ENCODE assay signal across 8 mouse cellular contexts in the genomic region with DNA sequence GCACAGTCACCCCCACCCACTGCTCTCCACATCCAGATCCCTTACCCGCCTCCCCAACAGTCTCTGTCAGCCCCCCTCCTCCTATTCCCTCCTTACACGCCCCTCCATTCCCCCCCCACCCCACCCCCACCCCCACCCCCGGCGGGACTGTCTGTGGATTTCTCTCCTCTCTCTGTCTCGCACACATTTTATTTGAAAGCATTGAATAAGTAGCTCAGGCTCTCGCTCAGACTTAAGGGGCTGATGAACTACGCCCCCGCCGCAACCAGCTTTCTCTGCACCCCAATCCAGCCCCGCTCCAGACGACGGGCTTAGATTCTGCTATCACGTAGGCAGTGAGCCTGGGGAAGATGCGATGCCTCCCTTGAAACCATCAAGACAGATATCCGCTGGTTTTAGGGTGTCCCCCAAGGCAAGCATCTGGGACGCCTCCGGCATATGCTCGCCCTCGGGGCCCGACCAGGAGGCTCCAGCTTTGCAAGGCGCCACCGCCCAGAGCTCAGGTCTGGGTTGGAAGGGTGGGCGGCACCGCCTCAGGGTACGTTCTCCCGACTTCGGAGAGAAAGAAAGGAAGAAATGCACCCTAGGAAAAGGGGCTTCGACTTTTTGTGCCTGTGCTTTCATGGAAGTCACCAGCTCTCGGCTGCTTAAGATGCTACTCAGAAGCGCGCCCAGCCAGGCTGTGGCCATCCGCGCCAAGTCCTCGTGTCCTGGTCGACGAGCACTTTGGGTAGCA. TPM values are rescaled to one million over a fixed set of nuclear protein-coding genes. Genes with fewer than 3 reads are reported as not detected.
DNase-seq lines count a peak whose midpoint lies in the region; ATAC-seq and TF ChIP-seq lines count a peak whose summit lies in the region.

No protein-coding gene starts in this region.

- under 1% methylated on average over 35 of the region's 36 CpGs for WGBS in kidney, postnatal 0 days
- WGBS in liver, adult 2 months: 3% methylated on average over 36 of the region's 36 CpGs

- H3K4me2 ChIP-seq in kidney, postnatal 0 days (ENCODE audit: low read length): peak overlapping the region; percentile 91

- H3K79me2 ChIP-seq in liver, adult 2 months (ENCODE audit: control insufficient read depth, insufficient read depth, low read length): no peaks in the 10 kb centered on the region

- peak overlapping the region; percentile 47; the same call in 1 of the 2 replicates for H3K27ac ChIP-seq in kidney, postnatal 0 days
- H3K27ac ChIP-seq in liver, adult 2 months (replicated peaks; ENCODE audit: insufficient read depth, low read depth, low read length): no peak overlapping the region

- no peaks in the 10 kb centered on the region for H3K4me1 ChIP-seq in kidney, postnatal 0 days (replicated peaks; ENCODE audit: insufficient read depth, low read length)
- no peaks in the 10 kb centered on the region for H3K4me1 ChIP-seq in liver, adult 2 months (ENCODE audit: control insufficient read depth, insufficient read depth, low read length)

- H3K4me3 ChIP-seq in kidney, postnatal 0 days (replicated peaks; ENCODE audit: low read depth, low read length): peak overlapping the region; percentile 70
- peak overlapping the region; percentile 66; the same call in 1 of the 2 replicates for H3K4me3 ChIP-seq in liver, adult 2 months (ENCODE audit: insufficient read depth, low read depth, low read length)

- no peak for TF ChIP-seq CTCF in kidney, postnatal 0 days (IDR thresholded peaks at IDR 0.05; ENCODE audit: low read depth)
- TF ChIP-seq CTCF in liver, adult 2 months (IDR thresholded peaks at IDR 0.05; ENCODE audit: low read depth, low read length): no peak

- no peaks in the 10 kb centered on the region for H3K36me3 ChIP-seq in kidney, postnatal 0 days (ENCODE audit: insufficient read depth, low read length)
- H3K36me3 ChIP-seq in liver, adult 2 months (ENCODE audit: control insufficient read depth, insufficient read depth, low read length): no peaks in the 10 kb centered on the region

- peak; percentile 35 for DNase-seq in ovary, postnatal 10 days (ENCODE audit: low spot score)
- DNase-seq in ovary, adult 18-20 months (ENCODE audit: low spot score): no peak
- DNase-seq in cerebellum, adult 9-11 months: peak; percentile 5
- DNase-seq in frontal cortex, postnatal 36 days (ENCODE audit: low spot score in 2 of 2): peak; percentile 76 to 79
- DNase-seq in kidney, postnatal 0 days (ENCODE audit: low spot score): peak; percentile 51
- DNase-seq in liver, adult 2 months (ENCODE audit: extremely low read depth, low read depth, low spot score): no peak
- peak; percentile 86 for DNase-seq in neural tube, embryonic 10.5 days (ENCODE audit: extremely low spot score, low spot score)
- DNase-seq in thymus, postnatal 25 days: peak; percentile 60

- no peaks in the 10 kb centered on the region for H3K9me3 ChIP-seq in kidney, postnatal 0 days (replicated peaks; ENCODE audit: low read length)

- peak; percentile 41; the same call in 1 of the 2 replicates for ATAC-seq in kidney, postnatal 0 days (replicated peaks; ENCODE audit: low FRiP score, low read depth)

- H3K9ac ChIP-seq in kidney, postnatal 0 days (ENCODE audit: low read depth, low read length): peak overlapping the region; percentile 67; the same call in 1 of the 2 replicates
- no peak overlapping the region; the same call in 1 of the 2 replicates for H3K9ac ChIP-seq in liver, adult 2 months (ENCODE audit: low read depth, low read length)

- TF ChIP-seq POLR2A in liver, adult 2 months (IDR thresholded peaks at IDR 0.05; ENCODE audit: extremely low read depth, insufficient read depth, low read length): no peak

- no peaks in the 10 kb centered on the region for H3K27me3 ChIP-seq in kidney, postnatal 0 days (ENCODE audit: insufficient read depth, low read length)
- H3K27me3 ChIP-seq in liver, adult 2 months (ENCODE audit: control insufficient read depth, insufficient read depth, low read length): peaks cover 10% of the 10 kb centered on the region

RNA-seq across cellular contexts. Expression of a gene that starts 0.6 kb away (rescaled TPM):
- 24.6 and 31.7 TPM in 2 replicates for polyA plus RNA-seq in kidney, postnatal 0 days (2015; fragmentation: Nextera tagmentation; extraction: Ambion mirVana)
- total RNA-seq in liver, adult 2 months (2014; rRNA removed): 1.3 and 1.5 TPM in 2 replicates
- polyA plus RNA-seq in liver, adult 2 months (2012; rRNA removed): 0.61 and 0.75 TPM in 2 replicates

Comparison
In these comparisons a context has a peak if more than half of its experiments do, and no peak if none do; other contexts are left out.
1. DNase-seq: peak in ovary, postnatal 10 days (single experiment), cerebellum, adult 9-11 months (single experiment), frontal cortex, postnatal 36 days (2 of 2), kidney, postnatal 0 days (single experiment), neural tube, embryonic 10.5 days (single experiment) and thymus, postnatal 25 days (single experiment); none in ovary, adult 18-20 months (single experiment) and liver, adult 2 months (single experiment).
2. RNA of a gene that starts 0.6 kb away (polyA plus RNA-seq): 24.6 to 31.7 TPM in kidney, postnatal 0 days; 0.61 to 0.75 TPM in liver, adult 2 months; every median in the first group is over 10 times any median in the second.